Mouse (Mus musculus): ENCODE measurements around the gene Polr3b.
A peak's percentile ranks its signal among the peaks of the same experiment; 100 is the strongest.

Gene Polr3b

GRCm38 (mm10) chr10:84611664-84612063 lies 10.4 kb upstream of the Polr3b start:
- DNase-seq: no peak

GRCm38 (mm10) chr10:84612281-84612680 lies 9.8 kb upstream of the Polr3b start:
- no peak for DNase-seq

- DNase-seq: no peak
Measured at GRCm38 (mm10) chr10:84613366-84613765, 8.7 kb upstream of the Polr3b start.

- DNase-seq: no peak
Measured at GRCm38 (mm10) chr10:84615076-84615475, 7.0 kb upstream of the Polr3b start.

GRCm38 (mm10) chr10:84631182-84631581 lies 9.1 kb downstream of the Polr3b start:
- DNase-seq: peak in 1 of 2 experiments; percentile 36

- no peak for DNase-seq
Measured at GRCm38 (mm10) chr10:84632005-84632404, 9.9 kb downstream of the Polr3b start.

- DNase-seq: no peak
Measured at GRCm38 (mm10) chr10:84636656-84637055, 14.6 kb downstream of the Polr3b start.

- DNase-seq: no peak
Measured at GRCm38 (mm10) chr10:84638382-84638781, 16.3 kb downstream of the Polr3b start.

GRCm38 (mm10) chr10:84639525-84640287 lies 17.6 kb downstream of the Polr3b start:
- no peak for DNase-seq

- DNase-seq: no peak
Measured at GRCm38 (mm10) chr10:84640861-84641260, 18.8 kb downstream of the Polr3b start.

GRCm38 (mm10) chr10:84641576-84641975 lies 19.5 kb downstream of the Polr3b start:
- DNase-seq: no peak

GRCm38 (mm10) chr10:84645940-84646339 lies 23.8 kb downstream of the Polr3b start:
- DNase-seq: no peak

GRCm38 (mm10) chr10:84646506-84647102 lies 24.5 kb downstream of the Polr3b start:
- peak; percentile 31 to 48 for DNase-seq

- no peak for DNase-seq
Measured at GRCm38 (mm10) chr10:84647264-84647663, 25.2 kb downstream of the Polr3b start.

- DNase-seq: no peak
Measured at GRCm38 (mm10) chr10:84648911-84649310, 26.8 kb downstream of the Polr3b start.

GRCm38 (mm10) chr10:84654029-84654428 lies 31.9 kb downstream of the Polr3b start:
- no peak for DNase-seq

GRCm38 (mm10) chr10:84654731-84655130 lies 32.6 kb downstream of the Polr3b start:
- DNase-seq: no peak

- DNase-seq: no peak
Measured at GRCm38 (mm10) chr10:84656618-84657017, 34.5 kb downstream of the Polr3b start.

- no peak for DNase-seq
Measured at GRCm38 (mm10) chr10:84657437-84658087, 35.5 kb downstream of the Polr3b start.

- DNase-seq: no peak
Measured at GRCm38 (mm10) chr10:84658088-84658848, 36.2 kb downstream of the Polr3b start.

- DNase-seq: no peak
Measured at GRCm38 (mm10) chr10:84659281-84659680, 37.2 kb downstream of the Polr3b start.

GRCm38 (mm10) chr10:84662138-84662537 lies 40.0 kb downstream of the Polr3b start:
- DNase-seq: no peak

- no peak for DNase-seq
Measured at GRCm38 (mm10) chr10:84665713-84666260, 43.7 kb downstream of the Polr3b start.
